Mouse (Mus musculus) hindbrain, embryonic 13.5 days (tissue): ENCODE data around the gene Ppm1a. TPM values are rescaled to one million over a fixed set of nuclear protein-coding genes. Genes with fewer than 3 reads are reported as not detected.
A peak's percentile ranks its signal among the peaks of the same experiment; 100 is the strongest.

Experiments
- ATAC-seq: fragments of 200-750 bp; cut with Nextera tagmentation; 2 replicates; pipeline ENCODE4 v1.8.0; 2017; ENCODE audit warnings: moderate TSS enrichment; ENCODE audit not compliant: low FRiP score
- H3K27ac ChIP-seq: fragments of 300-500 bp; sonication (generic); 2 replicates; pipeline ENCODE4 v1.5.1; 2015; ENCODE audit warnings: inconsistent platforms, mild to moderate bottlenecking, moderate library complexity
- H3K27me3 ChIP-seq: fragments of 300-500 bp; sonication (generic); 2 replicates; pipeline ENCODE4 v1.6.1; 2015; ENCODE audit warnings: mild to moderate bottlenecking, inconsistent platforms
- H3K36me3 ChIP-seq: fragments of 300-500 bp; sonication (generic); 2 replicates; pipeline ENCODE4 v1.6.1; 2015; ENCODE audit warnings: mild to moderate bottlenecking, inconsistent platforms
- H3K4me1 ChIP-seq: fragments of 300-500 bp; sonication (generic); replicated peaks from 2 replicates; pipeline ENCODE4 v1.6.1; 2015; ENCODE audit warnings: inconsistent platforms
- H3K4me2 ChIP-seq: fragments of 300-500 bp; sonication (generic); 2 replicates; pipeline ENCODE4 v1.6.1; 2015; ENCODE audit warnings: inconsistent platforms, mild to moderate bottlenecking, moderate library complexity
- H3K4me3 ChIP-seq: fragments of 300-500 bp; sonication (generic); 2 replicates; pipeline ENCODE4 v1.5.1; 2015; ENCODE audit warnings: mild to moderate bottlenecking, inconsistent platforms
- H3K9ac ChIP-seq: fragments of 300-500 bp; sonication (generic); 2 replicates; pipeline ENCODE4 v1.6.1; 2015; ENCODE audit warnings: mild to moderate bottlenecking, inconsistent platforms
- H3K9me3 ChIP-seq: fragments of 300-500 bp; sonication (generic); 2 replicates; pipeline ENCODE4 v1.6.1; 2016; ENCODE audit warnings: inconsistent platforms
- WGBS: fragments of 180-500 bp; shearing (Covaris S2); methylation state at CpG from one replicate; pipeline ENCODE4 v1.1.7; 2015; 5-methylcytosine and 5-hydroxymethylcytosine counted together
- polyA plus RNA-seq: library from polyadenylated mRNA; unstranded; fragments of >200 nt; fragmentation: Nextera tagmentation; extraction: Ambion mirVana; gene quantifications from 2 replicates; pipeline ENCODE4 v1.2.1, GENCODE M21; 2015

Gene Ppm1a
- polyA plus RNA-seq, 1 experiment from 2014 or later: 63.8 TPM

DNA sequence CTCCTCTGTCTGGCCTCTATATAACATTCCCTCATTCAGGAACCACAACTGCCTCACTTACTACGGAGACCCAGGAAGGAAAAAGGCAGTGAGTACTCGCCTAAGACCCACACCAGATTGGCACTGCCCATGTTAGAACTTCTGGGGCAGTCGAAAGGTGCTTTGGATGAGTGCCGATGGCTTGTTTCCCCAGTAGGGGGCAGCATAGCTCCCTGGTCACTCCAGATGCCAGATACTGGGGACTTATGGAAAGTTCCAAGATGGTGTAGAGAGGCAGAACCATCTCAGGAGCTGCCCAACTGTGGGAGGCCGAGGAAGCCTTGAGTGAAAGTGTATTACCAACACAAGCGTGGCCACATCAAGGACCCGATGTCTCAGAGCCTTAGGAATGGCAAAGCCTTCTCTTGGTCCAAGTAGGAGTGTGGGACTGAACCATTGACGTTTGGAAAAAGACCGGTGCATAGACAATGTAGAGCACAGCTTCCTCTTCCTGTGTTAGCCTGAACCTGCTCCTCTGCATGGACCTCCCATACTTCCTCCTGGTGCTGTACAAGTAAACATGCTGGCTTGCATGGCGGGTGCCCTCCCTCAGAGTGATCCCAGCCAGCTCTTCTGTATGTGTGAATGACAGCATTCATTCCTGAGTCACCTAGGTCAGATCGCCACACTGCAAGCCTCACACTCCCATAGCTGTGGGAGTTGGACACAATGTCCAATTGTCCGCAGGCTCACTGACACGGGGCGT lies 77.7 kb downstream of the Ppm1a start:
- no peak overlapping the region for H3K4me3 ChIP-seq
- no peaks in the 10 kb centered on the region for H3K36me3 ChIP-seq
- no peak overlapping the region for H3K9ac ChIP-seq
- H3K27me3 ChIP-seq: peaks cover 66% of the 10 kb centered on the region
- no peak overlapping the region for H3K4me2 ChIP-seq
- H3K4me1 ChIP-seq: peaks cover 11% of the 10 kb centered on the region
- WGBS: 71% methylated on average over 14 of the region's 14 CpGs
- H3K9me3 ChIP-seq: no peaks in the 10 kb centered on the region
- no peak overlapping the region for H3K27ac ChIP-seq
- ATAC-seq: no peak

DNA sequence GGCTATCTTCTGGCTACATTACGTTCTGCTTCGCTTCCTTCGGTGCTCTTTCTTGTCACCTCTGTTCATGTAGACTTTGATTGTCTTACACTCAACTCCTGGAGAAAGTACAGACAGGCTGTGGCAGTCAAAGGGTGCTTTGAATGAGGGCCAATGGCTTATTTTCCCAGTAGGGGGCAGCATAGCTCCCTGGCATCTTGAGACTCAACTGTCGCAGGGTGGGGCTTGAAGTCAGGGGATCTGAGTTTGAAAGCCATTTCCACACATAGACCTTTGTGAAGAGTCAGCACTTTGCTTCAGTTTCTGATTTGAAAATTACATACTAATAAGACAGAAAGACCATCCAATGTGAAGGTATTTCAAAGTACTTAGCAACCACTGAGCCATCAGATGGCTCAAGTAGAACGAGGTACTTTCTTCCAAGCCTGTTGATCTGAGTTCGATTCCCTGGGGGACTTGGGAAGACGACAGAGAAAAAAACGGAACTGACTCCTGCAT lies 78.3 kb downstream of the Ppm1a start:
- Histone ChIP-seq H3K9ac (no peak overlapping the region), H3K9me3 (peaks cover 3% of the 10 kb centered on the region; the same call in 1 of the 2 replicates), H3K4me1 (peaks cover 11% of the 10 kb centered on the region), H3K27me3 (peaks cover 60% of the 10 kb centered on the region), H3K27ac (no peak overlapping the region), H3K36me3 (no peaks in the 10 kb centered on the region), H3K4me2 (no peak overlapping the region), H3K4me3 (no peak overlapping the region)
- 83% methylated on average over 8 of the region's 8 CpGs for WGBS
- no peak for ATAC-seq

GRCm38 (mm10) chr12:72837302-72837701 lies 80.0 kb downstream of the Ppm1a start:
- Histone ChIP-seq H3K27ac (no peak overlapping the region), H3K4me2 (no peak overlapping the region), H3K27me3 (peaks cover 50% of the 10 kb centered on the region), H3K9ac (no peak overlapping the region), H3K36me3 (no peaks in the 10 kb centered on the region), H3K9me3 (peaks cover 6% of the 10 kb centered on the region; the same call in 1 of the 2 replicates), H3K4me1 (no peaks in the 10 kb centered on the region), H3K4me3 (no peak overlapping the region)
- no peak for ATAC-seq
- WGBS: 74% methylated on average over 4 of the region's 4 CpGs

- no peak for ATAC-seq
- 96% methylated on average over 1 of the region's 1 CpGs for WGBS
Observed at GRCm38 (mm10) chr12:72841500-72841899, 84.2 kb downstream of the Ppm1a start.

DNA sequence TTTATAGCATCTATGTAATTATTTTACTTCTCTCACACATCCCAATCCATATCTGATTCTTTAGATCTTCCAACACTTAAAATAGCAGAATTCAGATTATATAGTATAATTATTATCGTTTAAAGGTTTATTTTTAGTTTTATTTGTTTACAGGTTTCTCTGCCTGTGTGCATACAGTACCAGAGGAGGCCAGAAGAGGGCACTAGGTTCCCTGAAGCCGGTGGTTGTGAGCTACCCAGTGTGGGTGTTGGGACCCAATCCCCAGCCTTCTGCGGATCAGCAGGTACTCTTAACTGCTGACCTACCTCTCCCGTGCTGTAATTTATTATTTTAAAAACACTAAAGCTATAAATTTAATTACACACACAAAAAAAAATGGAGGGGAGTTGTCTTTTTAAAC lies 85.9 kb downstream of the Ppm1a start:
- H3K27me3 ChIP-seq: peaks cover 46% of the 10 kb centered on the region
- H3K36me3 ChIP-seq: no peaks in the 10 kb centered on the region
- WGBS: 92% methylated on average over 4 of the region's 4 CpGs
- H3K4me2 ChIP-seq: no peak overlapping the region
- H3K9ac ChIP-seq: no peak overlapping the region
- no peak overlapping the region for H3K4me3 ChIP-seq
- H3K27ac ChIP-seq: no peak overlapping the region
- peaks cover 7% of the 10 kb centered on the region; the same call in 1 of the 2 replicates for H3K9me3 ChIP-seq
- H3K4me1 ChIP-seq: peaks cover 6% of the 10 kb centered on the region
- no peak for ATAC-seq

More at GRCm38 (mm10) chr12:72841500-72841899, 84.2 kb downstream of the Ppm1a start:
- Histone ChIP-seq H3K9me3 (peaks cover 7% of the 10 kb centered on the region; the same call in 1 of the 2 replicates), H3K4me3 (no peak overlapping the region), H3K27ac (no peak overlapping the region), H3K4me1 (peaks cover 6% of the 10 kb centered on the region), H3K36me3 (no peaks in the 10 kb centered on the region), H3K4me2 (no peak overlapping the region), H3K9ac (no peak overlapping the region), H3K27me3 (peaks cover 40% of the 10 kb centered on the region)

- peaks cover 6% of the 10 kb centered on the region for H3K4me1 ChIP-seq
- WGBS: 85% methylated on average over 4 of the region's 4 CpGs
- peak overlapping the region; percentile 64; the same call in 1 of the 2 replicates for H3K9ac ChIP-seq
- H3K36me3 ChIP-seq: no peaks in the 10 kb centered on the region
- peak overlapping the region; percentile 29 for H3K4me3 ChIP-seq
- H3K27me3 ChIP-seq: peaks cover 49% of the 10 kb centered on the region
- H3K4me2 ChIP-seq: peak overlapping the region; percentile 51
- ATAC-seq: no peak
- peaks cover 7% of the 10 kb centered on the region; the same call in 1 of the 2 replicates for H3K9me3 ChIP-seq
- H3K27ac ChIP-seq: no peak overlapping the region
Observed at GRCm38 (mm10) chr12:72843555-72843954, 86.3 kb downstream of the Ppm1a start.

- WGBS: 19% methylated on average over 12 of the region's 12 CpGs
- Histone ChIP-seq H3K4me2 (peak overlapping the region; percentile 51), H3K27me3 (peaks cover 52% of the 10 kb centered on the region), H3K36me3 (no peaks in the 10 kb centered on the region), H3K9me3 (peaks cover 7% of the 10 kb centered on the region; the same call in 1 of the 2 replicates), H3K4me3 (peak overlapping the region; percentile 29), H3K4me1 (peaks cover 6% of the 10 kb centered on the region), H3K27ac (peak overlapping the region; percentile 74; the same call in 1 of the 2 replicates), H3K9ac (peak overlapping the region; percentile 64; the same call in 1 of the 2 replicates)
- peak; percentile 83 for ATAC-seq
Observed at GRCm38 (mm10) chr12:72843973-72844620, 86.8 kb downstream of the Ppm1a start.

DNA sequence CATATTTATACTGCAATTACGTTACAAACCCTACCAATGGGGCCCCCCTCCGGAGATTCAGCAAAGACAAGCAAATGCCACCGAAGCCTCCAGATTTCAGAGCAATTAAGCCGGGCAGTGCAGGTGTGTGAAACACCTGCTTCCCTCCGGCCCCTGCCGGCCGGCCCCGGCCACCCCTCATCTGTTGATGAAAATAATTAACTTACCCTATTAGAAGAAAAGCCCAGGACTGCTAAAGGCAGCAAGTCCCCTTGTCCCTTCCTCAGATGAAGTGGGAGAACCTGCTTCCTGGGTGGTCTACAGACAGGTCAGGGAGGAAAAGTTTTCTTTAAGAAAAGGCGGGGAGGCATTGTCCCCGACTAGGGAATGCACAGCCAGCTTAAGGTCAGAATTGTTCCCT lies 88.7 kb downstream of the Ppm1a start:
- Histone ChIP-seq H3K4me3 (no peak overlapping the region), H3K27me3 (peaks cover 68% of the 10 kb centered on the region), H3K4me2 (no peak overlapping the region), H3K9me3 (0 out of 2 replicates have a peak, but pooled peaks cover 3% of the 10 kb centered on the region), H3K9ac (no peak overlapping the region), H3K4me1 (peaks cover 6% of the 10 kb centered on the region), H3K27ac (no peak overlapping the region), H3K36me3 (no peaks in the 10 kb centered on the region)
- WGBS: 26% methylated on average over 10 of the region's 10 CpGs
- ATAC-seq: no peak

- no peak overlapping the region for H3K9ac ChIP-seq
- H3K4me2 ChIP-seq: no peak overlapping the region
- ATAC-seq: no peak
- H3K4me3 ChIP-seq: no peak overlapping the region
- WGBS: 30% methylated on average over 7 of the region's 7 CpGs
- H3K36me3 ChIP-seq: no peaks in the 10 kb centered on the region
- H3K4me1 ChIP-seq: peaks cover 6% of the 10 kb centered on the region
- H3K27ac ChIP-seq: no peak overlapping the region
- peaks cover 85% of the 10 kb centered on the region for H3K27me3 ChIP-seq
- H3K9me3 ChIP-seq: no peaks in the 10 kb centered on the region
Observed at GRCm38 (mm10) chr12:72847725-72848124, 90.5 kb downstream of the Ppm1a start.

Other genes with a start within 250 kb of the Ppm1a start
- 19.0 and 20.0 TPM in 2 replicates for gene Pcnx4, start 221.1 kb upstream of the Ppm1a start, polyA plus RNA-seq
- gene Gm4756, start 107.8 kb upstream of the Ppm1a start, polyA plus RNA-seq: not detected in 2 replicates
- 11.2 and 11.6 TPM in 2 replicates for gene Dhrs7, start 92.5 kb upstream of the Ppm1a start, polyA plus RNA-seq
- gene Six6, start 182.4 kb downstream of the Ppm1a start, polyA plus RNA-seq: not detected in 2 replicates
- 4.6 and 5.2 TPM in 2 replicates for gene 4930447C04Rik, start 183.3 kb downstream of the Ppm1a start, polyA plus RNA-seq